Mouse (Mus musculus) gastrocnemius, postnatal 25 days (tissue): ENCODE measurements around the gene Fli1. TPM values are rescaled to one million over a fixed set of nuclear protein-coding genes. Genes with fewer than 3 reads are reported as not detected.

Experiments used
- DNase-seq: peaks from one replicate; pipeline ENCODE4 v3.0.0; 2022
- total RNA-seq, 2 experiments: library from RNA; stranded (reverse); gene quantifications; 1 replicate in 1 of 2; 2 replicates in 1 of 2; pipeline ENCODE4 v1.2.3; 2021

The Fli1 gene
- total RNA-seq, 2 experiments from 2014 or later, result 7.3 to 9.4 TPM

GRCm38 (mm10) chr9:32469123-32469751, 73.4 kb downstream of the Fli1 start:
- DNase-seq, result no peak

GRCm38 (mm10) chr9:32468313-32468712, 74.3 kb downstream of the Fli1 start:
- DNase-seq, result no peak

GRCm38 (mm10) chr9:32467443-32467842, 75.2 kb downstream of the Fli1 start:
- DNase-seq, result no peak

GRCm38 (mm10) chr9:32466861-32467260, 75.8 kb downstream of the Fli1 start:
- peak; percentile 25 for DNase-seq

GRCm38 (mm10) chr9:32456707-32457106, 86.0 kb downstream of the Fli1 start:
- DNase-seq, result no peak

- DNase-seq, result no peak
Observed at GRCm38 (mm10) chr9:32450161-32450560, 92.5 kb downstream of the Fli1 start.

GRCm38 (mm10) chr9:32448766-32449165, 93.9 kb downstream of the Fli1 start:
- DNase-seq, result no peak

GRCm38 (mm10) chr9:32445789-32446188, 96.9 kb downstream of the Fli1 start:
- no peak for DNase-seq

- DNase-seq, result no peak
Observed at GRCm38 (mm10) chr9:32444453-32445201, 98.0 kb downstream of the Fli1 start.

GRCm38 (mm10) chr9:32443817-32444216, 98.8 kb downstream of the Fli1 start:
- DNase-seq, result peak; percentile 34

- DNase-seq, result no peak
Observed at GRCm38 (mm10) chr9:32443115-32443514, 99.5 kb downstream of the Fli1 start.

GRCm38 (mm10) chr9:32434241-32435213, 108.1 kb downstream of the Fli1 start:
- peak; percentile 35 for DNase-seq

GRCm38 (mm10) chr9:32431061-32431460, 111.6 kb downstream of the Fli1 start:
- no peak for DNase-seq

GRCm38 (mm10) chr9:32425321-32425720, 117.3 kb downstream of the Fli1 start:
- DNase-seq, result no peak

GRCm38 (mm10) chr9:32420711-32421110, 122.0 kb downstream of the Fli1 start:
- DNase-seq, result no peak

- no peak for DNase-seq
Observed at GRCm38 (mm10) chr9:32417466-32418116, 125.1 kb downstream of the Fli1 start.

- DNase-seq, result no peak
Observed at GRCm38 (mm10) chr9:32415952-32416351, 126.7 kb downstream of the Fli1 start.

GRCm38 (mm10) chr9:32414956-32415355, 127.7 kb downstream of the Fli1 start:
- no peak for DNase-seq

GRCm38 (mm10) chr9:32412836-32413580, 129.7 kb downstream of the Fli1 start:
- DNase-seq, result no peak

- no peak for DNase-seq
Observed at GRCm38 (mm10) chr9:32411507-32411906, 131.2 kb downstream of the Fli1 start.

- no peak for DNase-seq
Observed at GRCm38 (mm10) chr9:32410671-32411070, 132.0 kb downstream of the Fli1 start.
